In genomic region chr12:91415112-91415511, GRCm38 (mm10) we compare ENCODE assay signal across 1 mouse cellular context.
TF ChIP-seq lines count a peak whose summit lies in the region.

No protein-coding gene starts in this region.

TF ChIP-seq in MEL, 35 proteins besides CTCF, POLR2A, EP300 and RAD21 (continued from another document):
- no peak for TF ChIP-seq ZMIZ1 (IDR thresholded peaks at IDR 0.05; ENCODE audit: low read depth, low read length)
TF ChIP-seq in MEL: peak in this region for 2.
